ENCODE assay signal across 8 mouse cellular contexts in genomic region chr10:61602283-61603033, GRCm38 (mm10). TPM values are rescaled to one million over a fixed set of nuclear protein-coding genes. Genes with fewer than 3 reads are reported as not detected.
A peak's percentile ranks its signal among the peaks of the same experiment; 100 is the strongest.
DNase-seq lines count a peak whose midpoint lies in the region; ATAC-seq lines count a peak whose summit lies in the region.

No protein-coding gene starts in this region.

- intact Hi-C loops in heart, postnatal 14 days (cut with DNase I): loop anchor here (2.0 to 5.0 kb wide), 3 partner anchors 56 to 135 kb away; no protein-coding TSS in a partner anchor
- intact Hi-C loops in left cerebral cortex, postnatal 14 days (cut with DNase I): loop anchor here (2.0 to 10.0 kb wide), 3 partner anchors 56 to 258 kb away; no protein-coding TSS in a partner anchor

- H3K36me3 ChIP-seq in embryonic facial prominence, embryonic 11.5 days (replicated peaks; ENCODE audit: control insufficient read depth, insufficient read depth, low read depth, low read length): no peaks in the 10 kb centered on the region

- no peaks in the 10 kb centered on the region for H3K9me3 ChIP-seq in embryonic facial prominence, embryonic 11.5 days (replicated peaks; ENCODE audit: control insufficient read depth, low read length)

- no peak overlapping the region for H3K27ac ChIP-seq in embryonic facial prominence, embryonic 11.5 days (replicated peaks; ENCODE audit: low read depth, low read length)

- no peak for ATAC-seq in embryonic facial prominence, embryonic 11.5 days (replicated peaks; ENCODE audit: insufficient number of reproducible peaks, low FRiP score, low TSS enrichment, low read depth)

- no peaks in the 10 kb centered on the region for H3K4me1 ChIP-seq in embryonic facial prominence, embryonic 11.5 days (ENCODE audit: control insufficient read depth, insufficient read depth, low read length)

- 0 out of 2 replicates have a peak, but pooled peaks cover 4% of the 10 kb centered on the region for H3K27me3 ChIP-seq in embryonic facial prominence, embryonic 11.5 days (ENCODE audit: control insufficient read depth, insufficient read depth, low read length)

- no peak overlapping the region; the same call in 1 of the 2 replicates for H3K4me2 ChIP-seq in embryonic facial prominence, embryonic 11.5 days (ENCODE audit: low read depth, low read length)

- DNase-seq in left cerebral cortex, adult 18-20 months (ENCODE audit: low spot score in 2 of 2): peak; percentile 41 to 49
- no peak for DNase-seq in left cerebral cortex, adult 8-10 months (ENCODE audit: low spot score in 2 of 2)
- peak; percentile 55 for DNase-seq in adrenal gland, adult 2 months
- DNase-seq in embryonic facial prominence, embryonic 11.5 days (ENCODE audit: low spot score): peak; percentile 85
- DNase-seq in heart, postnatal 14 days: peak; percentile 49 to 72
- peak; percentile 75 to 78 for DNase-seq in left cerebral cortex, postnatal 14 days (ENCODE audit: low spot score in 2 of 2)
- peak; percentile 73 for DNase-seq in mesoderm, embryonic 11.5 days (ENCODE audit: low read depth, low spot score)
- DNase-seq in spleen, postnatal 4 days (ENCODE audit: low spot score in 2 of 2): peak; percentile 58 to 79

- WGBS in embryonic facial prominence, embryonic 11.5 days: 13% methylated on average over 14 of the region's 14 CpGs

- H3K9ac ChIP-seq in embryonic facial prominence, embryonic 11.5 days (replicated peaks; ENCODE audit: low read length): no peak overlapping the region

- no peak overlapping the region for H3K4me3 ChIP-seq in embryonic facial prominence, embryonic 11.5 days (ENCODE audit: low read depth, low read length)

RNA-seq across cellular contexts. Expression of gene Npffr1, which starts 7.2 kb away (rescaled TPM):
- 1 to 10 TPM; 2.0 to 2.5 TPM for total RNA-seq in left cerebral cortex, adult 18-20 months (2021)
- total RNA-seq in left cerebral cortex, adult 8-10 months (2022): 1 to 10 TPM; 1.9 to 3.2 (median 2.9) TPM
- total RNA-seq in adrenal gland, adult 2 months (2021): under 1 TPM; 0.12 to 0.73 TPM
- 0.18 and 0.37 TPM in 2 replicates for polyA plus RNA-seq in adrenal gland, adult 2 months (2012; rRNA removed)
- 0.06 and 0.11 TPM in 2 replicates for polyA plus RNA-seq in embryonic facial prominence, embryonic 11.5 days (2014; fragmentation: Nextera tagmentation; extraction: Ambion mirVana)
- not detected for total RNA-seq in heart, postnatal 14 days (2021)
- total RNA-seq in left cerebral cortex, postnatal 14 days (2021): 1 to 10 TPM; 1.2 to 2.0 TPM

RNA-seq across cellular contexts. Expression of gene Ppa1, which starts 45.9 kb away (rescaled TPM):
- total RNA-seq in left cerebral cortex, adult 18-20 months (2021): 100 to 1,000 TPM; 113 to 114 TPM
- 100 to 1,000 TPM; 101 to 116 (median 111) TPM for total RNA-seq in left cerebral cortex, adult 8-10 months (2022)
- 100 to 1,000 TPM; 146 to 317 TPM for total RNA-seq in adrenal gland, adult 2 months (2021)
- 26.4 and 29.9 TPM in 2 replicates for polyA plus RNA-seq in adrenal gland, adult 2 months (2012; rRNA removed)
- polyA plus RNA-seq in embryonic facial prominence, embryonic 11.5 days (2014; fragmentation: Nextera tagmentation; extraction: Ambion mirVana): 312 and 320 TPM in 2 replicates
- total RNA-seq in heart, postnatal 14 days (2021): 10 to 100 TPM; 47.1 to 47.4 TPM
- total RNA-seq in left cerebral cortex, postnatal 14 days (2021): 100 to 1,000 TPM; 115 to 116 TPM

Comparison
In these comparisons a context has a peak if more than half of its experiments do, and no peak if none do; other contexts are left out.
1. DNase-seq: peak in left cerebral cortex, adult 18-20 months (2 of 2), adrenal gland, adult 2 months (single experiment), embryonic facial prominence, embryonic 11.5 days (single experiment), heart, postnatal 14 days (2 of 2), left cerebral cortex, postnatal 14 days (2 of 2), mesoderm, embryonic 11.5 days (single experiment) and spleen, postnatal 4 days (2 of 2); none in left cerebral cortex, adult 8-10 months (0 of 2).